Mouse (Mus musculus) left cerebral cortex, adult 9 months (tissue): Measurements from ENCODE around the gene Lamc2.

Experiments
- DNase-seq, 2 experiments: peaks; one replicate each; pipeline ENCODE4 v3.0.0; 2022; ENCODE audit warnings: low spot score in 2 of 2

The Lamc2 gene

GRCm38 (mm10) chr1:153127622-153128021, 58.6 kb downstream of the Lamc2 start:
- no peak for DNase-seq

GRCm38 (mm10) chr1:153126491-153127381, 59.5 kb downstream of the Lamc2 start:
- no peak for DNase-seq

- no peak for DNase-seq
These were observed 60.7 kb downstream of the Lamc2 start for GRCm38 (mm10) chr1:153125287-153126275.

- DNase-seq, result no peak
These were observed 61.7 kb downstream of the Lamc2 start for GRCm38 (mm10) chr1:153124502-153124901.

GRCm38 (mm10) chr1:153122764-153123163, 63.5 kb downstream of the Lamc2 start:
- no peak for DNase-seq

- DNase-seq, result no peak
These were observed 64.9 kb downstream of the Lamc2 start for GRCm38 (mm10) chr1:153121320-153121719.

GRCm38 (mm10) chr1:153120544-153120943, 65.7 kb downstream of the Lamc2 start:
- no peak for DNase-seq

GRCm38 (mm10) chr1:153115315-153115714, 70.9 kb downstream of the Lamc2 start:
- no peak for DNase-seq

- DNase-seq, result no peak
These were observed 74.7 kb downstream of the Lamc2 start for GRCm38 (mm10) chr1:153111596-153111995.

- no peak for DNase-seq
These were observed 76.4 kb downstream of the Lamc2 start for GRCm38 (mm10) chr1:153109836-153110235.

- DNase-seq, result no peak
These were observed 76.9 kb downstream of the Lamc2 start for GRCm38 (mm10) chr1:153109346-153109745.

- DNase-seq, result no peak
These were observed 78.4 kb downstream of the Lamc2 start for GRCm38 (mm10) chr1:153107866-153108265.

GRCm38 (mm10) chr1:153104804-153105203, 81.4 kb downstream of the Lamc2 start:
- no peak for DNase-seq

- no peak for DNase-seq
These were observed 83.1 kb downstream of the Lamc2 start for GRCm38 (mm10) chr1:153103186-153103554.

GRCm38 (mm10) chr1:153102296-153103185, 83.7 kb downstream of the Lamc2 start:
- no peak for DNase-seq

- DNase-seq, result peak in 1 of 2 experiments; percentile 52
These were observed 84.8 kb downstream of the Lamc2 start for GRCm38 (mm10) chr1:153101327-153101880.

- no peak for DNase-seq
These were observed 85.3 kb downstream of the Lamc2 start for GRCm38 (mm10) chr1:153100912-153101311.

GRCm38 (mm10) chr1:153098586-153098985, 87.7 kb downstream of the Lamc2 start:
- DNase-seq, result no peak

GRCm38 (mm10) chr1:153097017-153097675, 89.1 kb downstream of the Lamc2 start:
- DNase-seq, result no peak
